Mouse (Mus musculus) kidney, adult 8-10 months (tissue): ENCODE results near the gene Castor2.

Source experiments
- DNase-seq, 2 experiments: peaks; one replicate each; pipeline ENCODE4 v3.0.0; 2022

Gene Castor2

GRCm38 (mm10) chr5:134166642-134167041 lies 67.1 kb downstream of the Castor2 start:
- no peak for DNase-seq

GRCm38 (mm10) chr5:134168033-134168432 lies 68.5 kb downstream of the Castor2 start:
- DNase-seq = no peak

GRCm38 (mm10) chr5:134169231-134169630 lies 69.7 kb downstream of the Castor2 start:
- DNase-seq = no peak

- no peak for DNase-seq
Observed at GRCm38 (mm10) chr5:134170167-134170566, 70.7 kb downstream of the Castor2 start.

GRCm38 (mm10) chr5:134173206-134173605 lies 73.7 kb downstream of the Castor2 start:
- no peak for DNase-seq

GRCm38 (mm10) chr5:134175696-134176095 lies 76.2 kb downstream of the Castor2 start:
- DNase-seq = no peak

- DNase-seq = peak; percentile 86 to 87
Observed at GRCm38 (mm10) chr5:134176169-134176881, 76.8 kb downstream of the Castor2 start, which contains the start of gene Rcc1l. Rcc1l (minus strand) TSS chr5:134176774.

GRCm38 (mm10) chr5:134178536-134178935 lies 79.0 kb downstream of the Castor2 start:
- no peak for DNase-seq

GRCm38 (mm10) chr5:134179871-134180270 lies 80.4 kb downstream of the Castor2 start:
- DNase-seq = peak; percentile 63 to 89

- DNase-seq = no peak
Observed at GRCm38 (mm10) chr5:134182172-134182571, 82.7 kb downstream of the Castor2 start.

GRCm38 (mm10) chr5:134182735-134183134 lies 83.2 kb downstream of the Castor2 start:
- DNase-seq = peak; percentile 35 to 52

GRCm38 (mm10) chr5:134183162-134183561 lies 83.7 kb downstream of the Castor2 start:
- no peak for DNase-seq

- DNase-seq = peak; percentile 98 to 99
Observed at GRCm38 (mm10) chr5:134183880-134184808, 84.6 kb downstream of the Castor2 start, which contains the start of gene Gtf2ird2. Gtf2ird2 (plus strand) TSS chr5:134184019.

- DNase-seq = no peak
Observed at GRCm38 (mm10) chr5:134186059-134186458, 86.5 kb downstream of the Castor2 start.

GRCm38 (mm10) chr5:134186961-134187731 lies 87.6 kb downstream of the Castor2 start:
- peak in 1 of 2 experiments; percentile 62 for DNase-seq

- no peak for DNase-seq
Observed at GRCm38 (mm10) chr5:134188571-134188970, 89.1 kb downstream of the Castor2 start.

- DNase-seq = no peak
Observed at GRCm38 (mm10) chr5:134193664-134194063, 94.2 kb downstream of the Castor2 start.
